Mouse (Mus musculus): ENCODE measurements around the gene Samm50.

The Samm50 gene

DNA sequence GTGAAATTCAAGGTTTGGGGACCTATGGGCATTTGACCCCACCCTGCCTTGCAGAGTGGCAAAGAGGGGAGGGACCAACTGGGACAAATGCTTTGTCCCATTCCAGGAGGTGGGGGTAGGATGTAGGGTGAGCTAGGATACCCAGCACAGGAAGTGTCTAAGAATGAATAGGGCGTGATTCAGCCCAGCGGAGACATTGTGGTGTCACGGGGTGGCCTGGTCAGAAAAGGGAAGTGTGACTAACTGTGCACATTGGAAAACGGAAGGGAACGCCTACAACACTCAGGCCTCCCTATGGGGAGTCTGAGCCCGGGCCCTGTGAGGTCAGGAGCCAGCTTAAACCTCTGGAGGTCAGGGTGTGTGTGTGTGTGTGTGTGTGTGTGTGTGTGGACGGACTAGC is 43.6 kb downstream of the Samm50 start:
- in situ Hi-C loops (cut with MboI, MseI), result no loop called here

DNA sequence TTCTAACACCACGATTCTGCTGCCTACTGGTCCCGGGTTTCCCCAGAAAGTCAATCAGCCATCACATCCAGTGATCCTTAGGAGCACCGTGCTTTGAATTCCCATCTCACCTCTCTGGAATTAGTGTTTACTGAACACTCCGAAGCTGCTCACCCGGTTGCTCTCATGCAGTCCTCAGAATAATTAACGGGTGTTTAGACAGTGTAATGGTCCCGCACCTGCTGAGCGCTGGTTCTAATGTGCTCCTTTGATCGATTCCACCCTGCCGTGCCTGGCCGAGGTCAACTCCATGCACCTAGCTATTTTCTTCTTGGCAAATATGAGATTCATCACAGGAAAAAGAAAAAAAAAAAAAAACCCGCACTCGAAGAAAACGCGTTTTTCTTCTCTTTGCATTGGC is 46.5 kb downstream of the Samm50 start:
- in situ Hi-C loops (cut with MboI, MseI), result no loop called here

DNA sequence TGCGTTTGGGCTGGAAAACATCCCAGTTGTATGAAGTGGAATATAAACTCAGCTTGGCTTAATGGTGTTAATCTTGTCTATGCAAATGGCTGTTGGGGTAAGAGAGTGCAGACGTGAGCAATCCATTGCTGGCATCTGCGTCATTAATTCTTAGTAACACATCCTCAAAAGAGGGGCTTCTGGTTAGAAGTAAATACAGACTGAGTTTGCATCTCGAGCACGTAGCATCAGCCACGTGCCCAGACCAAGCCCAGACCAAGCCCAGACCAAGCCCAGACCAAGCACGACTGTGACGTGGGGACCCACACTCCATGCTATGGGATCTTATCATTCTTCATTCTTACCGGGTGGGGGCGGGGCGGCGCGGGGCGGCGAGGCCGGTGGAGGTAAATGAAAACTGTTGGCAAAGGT is 47.0 kb downstream of the Samm50 start:
- in situ Hi-C loops (cut with MboI, MseI), result no loop called here

DNA sequence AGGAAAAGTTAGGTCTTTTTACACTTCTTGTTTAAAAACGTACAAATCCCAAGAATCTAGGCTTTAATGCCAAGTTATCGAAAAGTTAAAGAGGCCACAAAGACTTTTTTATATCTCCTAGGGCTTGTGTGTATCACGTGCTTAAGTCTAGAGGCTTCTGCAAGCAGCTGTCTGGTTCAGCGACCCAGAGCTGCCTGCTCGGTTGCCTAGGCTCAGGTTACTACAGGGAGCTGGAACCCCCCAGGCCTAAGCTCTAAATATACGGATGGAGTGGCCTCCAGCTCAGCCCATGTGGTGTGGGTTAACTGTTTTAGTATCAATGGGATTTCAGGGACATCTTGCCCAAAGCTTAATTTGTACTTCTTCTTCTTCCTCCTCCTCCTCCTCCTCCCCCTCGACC is 49.5 kb downstream of the Samm50 start:
- in situ Hi-C loops (cut with MboI, MseI), result no loop called here

DNA sequence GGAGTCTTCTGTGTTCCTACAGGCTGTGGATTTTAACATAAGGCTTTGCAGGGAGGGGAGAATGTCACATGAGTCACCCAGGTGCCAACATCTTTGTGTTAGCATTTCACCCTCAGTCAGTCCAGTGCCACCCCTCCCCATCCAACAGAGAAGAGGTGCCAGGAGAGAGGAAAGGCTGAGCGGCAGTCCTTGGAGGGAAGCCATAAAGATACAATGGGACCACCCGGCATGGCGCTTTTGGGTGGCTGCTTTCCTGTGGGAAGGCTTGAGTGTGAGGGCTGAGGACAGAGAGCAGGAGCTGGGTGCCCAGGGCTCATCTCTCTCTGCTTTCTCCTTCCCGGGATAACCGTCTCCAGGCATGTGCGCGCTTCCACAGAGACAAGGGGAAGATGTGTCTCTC is 53.1 kb downstream of the Samm50 start:
- in situ Hi-C loops (cut with MboI, MseI), result no loop called here

DNA sequence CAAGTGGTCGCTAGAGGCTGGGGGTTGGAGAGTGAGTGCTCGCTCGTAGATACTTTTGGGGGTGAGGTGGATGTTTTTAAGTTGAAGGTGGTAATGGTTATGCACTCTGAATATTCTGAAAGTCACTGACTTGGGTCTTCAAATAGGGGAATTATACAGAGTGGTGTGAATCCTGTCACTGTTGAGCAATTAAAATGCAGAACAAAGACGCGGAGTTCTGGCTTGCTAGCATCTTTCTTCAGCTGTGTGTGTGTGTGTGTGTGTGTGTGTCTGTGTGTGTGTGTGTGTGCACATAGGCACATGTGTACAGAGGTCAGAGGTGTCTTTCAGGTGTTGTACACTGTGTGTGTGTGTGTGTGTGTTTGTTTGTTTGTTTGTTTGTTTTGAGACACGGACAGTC is 54.2 kb downstream of the Samm50 start:
- in situ Hi-C loops (cut with MboI, MseI), result no loop called here

DNA sequence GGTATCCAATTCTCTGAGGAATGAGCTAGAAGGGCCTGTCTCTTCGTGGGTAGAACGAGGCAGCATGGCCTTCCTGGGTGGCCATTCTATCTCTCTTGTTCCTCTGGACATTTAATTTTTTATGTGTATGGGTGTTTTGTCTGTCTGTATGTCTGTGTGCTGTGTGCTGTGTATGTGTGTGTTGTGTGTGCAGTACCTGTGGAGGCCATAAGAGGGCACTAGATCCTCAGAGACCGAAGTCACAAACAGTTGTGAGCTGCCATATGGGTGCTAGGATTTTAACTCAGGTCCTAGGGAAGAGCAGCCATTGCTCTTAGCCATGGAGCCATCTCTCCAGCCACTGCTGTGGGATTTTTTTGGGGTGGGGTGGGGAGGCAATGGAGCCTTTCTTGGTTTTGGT is 55.3 kb downstream of the Samm50 start:
- in situ Hi-C loops (cut with MboI, MseI), result no loop called here

DNA sequence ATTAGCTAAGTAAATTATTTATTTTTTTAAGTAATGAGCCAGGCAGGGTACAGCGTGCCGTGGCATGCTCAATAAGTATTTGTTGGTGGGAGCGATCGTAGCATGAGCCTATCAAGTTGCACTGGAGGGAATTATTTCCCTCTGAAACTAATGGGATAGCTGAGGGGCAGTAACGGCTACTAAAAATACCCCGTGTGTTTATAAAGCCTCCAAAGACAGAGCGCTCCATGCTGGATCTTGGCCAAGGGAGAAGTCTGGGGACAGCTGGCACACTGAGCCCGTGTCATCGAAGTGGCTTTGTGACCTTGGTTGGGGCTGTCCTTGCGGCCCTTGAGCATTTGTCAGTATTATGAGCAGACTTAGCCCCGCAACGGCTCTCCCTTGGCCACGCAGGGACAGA is 59.2 kb downstream of the Samm50 start:
- in situ Hi-C loops (cut with MboI, MseI), result no loop called here

DNA sequence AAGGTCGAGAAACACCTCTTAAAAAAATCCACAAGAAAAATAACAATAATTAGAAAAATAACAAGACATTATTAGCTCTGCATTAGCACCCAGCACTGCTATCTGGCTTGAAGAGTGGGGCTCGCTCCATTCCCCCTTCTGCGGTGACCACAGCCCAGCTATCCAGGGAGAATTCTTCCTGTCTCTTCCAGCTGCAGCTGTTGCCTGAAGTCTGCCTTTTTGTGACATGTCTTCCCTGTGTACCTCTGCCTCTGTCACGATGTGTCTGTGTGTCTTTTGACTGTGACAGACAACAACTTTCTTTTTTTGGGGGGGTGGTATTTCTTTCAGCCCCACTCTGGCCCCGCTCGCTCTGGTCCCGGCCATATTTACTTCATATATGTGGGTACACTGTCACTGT is 60.6 kb downstream of the Samm50 start:
- in situ Hi-C loops (cut with MboI, MseI), result no loop called here

DNA sequence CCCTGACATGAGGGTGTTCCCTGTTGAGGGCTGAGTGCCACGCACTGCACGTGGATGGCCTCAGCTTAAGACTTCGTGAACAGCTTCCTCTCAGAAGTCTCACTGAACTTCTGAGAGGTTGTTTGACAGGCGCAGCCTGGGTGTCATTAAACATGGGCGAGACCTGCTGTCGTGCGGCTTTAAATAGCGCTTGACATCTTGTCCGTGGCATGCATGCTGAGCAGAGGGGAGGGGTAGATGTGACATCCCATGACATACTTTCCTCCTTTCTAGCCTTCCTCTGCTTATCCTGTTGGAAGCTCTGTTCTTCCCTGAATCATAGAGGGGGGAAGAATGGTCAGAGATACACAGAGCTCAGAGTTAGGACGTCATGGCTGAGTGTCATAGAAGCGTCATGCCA is 61.7 kb downstream of the Samm50 start:
- in situ Hi-C loops (cut with MboI, MseI), result no loop called here

DNA sequence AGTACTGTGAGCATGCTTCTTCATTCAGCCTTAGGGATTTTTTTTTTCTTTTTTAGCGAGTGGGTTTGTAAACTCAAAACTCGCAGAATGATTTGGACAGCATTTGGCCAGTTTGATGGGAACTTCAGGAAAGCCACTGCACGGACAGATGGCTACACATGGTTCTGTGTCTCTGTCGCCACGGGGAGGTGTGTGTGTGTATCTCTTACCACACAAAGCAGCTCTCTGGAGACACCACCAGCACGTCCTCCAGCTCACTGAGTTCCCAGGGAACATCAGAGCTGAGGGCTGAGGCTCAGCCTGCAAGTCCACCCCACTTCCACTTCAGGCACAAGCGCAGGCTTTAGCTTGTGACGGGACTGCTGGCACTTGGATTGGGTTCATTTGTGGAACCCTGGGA is 62.3 kb downstream of the Samm50 start:
- in situ Hi-C loops (cut with MboI, MseI), result no loop called here

DNA sequence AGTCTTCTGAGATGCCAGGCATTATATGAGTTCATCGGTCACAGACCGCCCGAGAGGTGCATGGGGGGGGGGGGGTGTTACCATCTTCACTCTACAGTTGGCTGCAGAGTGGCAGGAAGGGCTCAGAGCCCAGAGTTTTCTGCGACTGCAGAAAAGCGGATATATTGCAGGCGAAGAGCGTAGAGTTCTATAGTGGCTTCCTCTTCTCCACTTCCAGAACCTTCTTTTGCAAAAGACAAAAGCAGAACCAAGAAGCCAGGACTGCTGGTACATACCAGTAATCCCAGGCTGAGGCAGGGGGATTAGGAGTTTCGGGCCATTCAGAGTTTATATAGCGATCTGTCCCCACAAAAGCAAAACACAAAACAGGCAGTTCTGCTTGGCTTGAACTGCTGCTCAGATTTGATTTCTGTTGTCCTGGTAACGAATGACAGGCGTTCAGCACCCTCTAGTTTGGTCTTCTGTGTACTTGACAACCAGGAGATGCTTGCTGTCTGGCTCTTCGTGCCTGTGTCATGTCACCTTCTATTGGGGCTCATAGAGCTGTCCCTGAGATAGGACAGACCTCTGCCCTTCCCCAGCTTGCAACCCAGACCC is 64.3 kb downstream of the Samm50 start:
- in situ Hi-C loops (cut with MboI, MseI), result no loop called here

DNA sequence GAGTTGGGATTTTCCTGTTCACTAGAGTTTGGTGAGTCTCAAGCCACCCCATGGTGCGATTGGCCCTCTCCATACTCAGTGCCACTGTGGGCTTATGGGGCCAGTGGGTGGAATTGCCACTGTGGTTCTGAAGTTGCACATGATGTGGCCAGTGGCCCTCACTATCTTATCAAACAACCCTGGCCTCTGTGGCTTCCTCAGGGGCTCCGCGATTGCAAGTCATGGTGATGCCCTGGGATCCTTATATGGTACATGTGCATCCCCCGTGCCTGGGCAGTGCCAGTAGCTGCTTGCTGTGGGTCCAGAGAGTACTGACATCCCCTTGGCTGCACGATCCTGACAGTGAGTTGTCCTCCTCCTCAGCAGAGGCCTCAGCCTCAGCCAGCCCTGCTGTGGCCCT is 64.8 kb downstream of the Samm50 start:
- in situ Hi-C loops (cut with MboI, MseI), result no loop called here

DNA sequence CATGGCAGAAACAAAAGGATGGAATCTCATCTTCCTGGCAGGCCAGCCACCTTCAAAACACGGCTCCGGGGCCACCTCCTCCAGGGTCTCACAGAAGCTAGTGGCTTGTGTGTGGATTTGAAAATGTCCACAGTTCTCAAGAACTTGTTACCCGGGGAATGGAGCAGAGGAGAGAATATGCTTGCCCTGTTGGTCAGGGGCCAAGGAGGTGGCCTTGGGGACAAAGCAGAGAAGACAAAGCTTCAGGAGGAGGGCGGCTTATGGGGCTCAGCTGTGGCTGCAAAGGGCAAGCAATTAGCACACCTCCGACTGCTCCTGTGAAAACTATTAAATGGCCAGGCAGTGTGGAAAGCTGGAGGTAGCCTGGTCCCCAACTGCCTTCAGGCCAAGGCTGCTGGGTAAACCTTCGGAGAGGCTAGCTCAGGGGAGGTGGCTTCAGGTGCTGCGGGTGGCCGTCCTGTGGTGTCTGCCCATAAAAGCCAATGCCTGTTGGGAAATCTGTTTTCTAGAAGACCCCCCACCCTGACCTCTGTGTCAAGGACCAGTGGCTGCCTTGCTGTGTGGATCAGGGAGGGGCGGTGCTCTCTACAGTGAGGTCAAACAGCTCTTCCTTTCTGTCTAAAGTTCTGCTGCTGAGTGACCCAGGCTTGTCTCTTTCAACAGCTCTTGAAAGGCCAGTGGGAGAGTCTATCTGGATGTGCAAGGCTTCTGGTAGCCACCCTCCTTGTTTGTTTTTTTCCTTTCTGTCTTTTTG is 66.7 kb downstream of the Samm50 start:
- in situ Hi-C loops (cut with MboI, MseI), result no loop called here

DNA sequence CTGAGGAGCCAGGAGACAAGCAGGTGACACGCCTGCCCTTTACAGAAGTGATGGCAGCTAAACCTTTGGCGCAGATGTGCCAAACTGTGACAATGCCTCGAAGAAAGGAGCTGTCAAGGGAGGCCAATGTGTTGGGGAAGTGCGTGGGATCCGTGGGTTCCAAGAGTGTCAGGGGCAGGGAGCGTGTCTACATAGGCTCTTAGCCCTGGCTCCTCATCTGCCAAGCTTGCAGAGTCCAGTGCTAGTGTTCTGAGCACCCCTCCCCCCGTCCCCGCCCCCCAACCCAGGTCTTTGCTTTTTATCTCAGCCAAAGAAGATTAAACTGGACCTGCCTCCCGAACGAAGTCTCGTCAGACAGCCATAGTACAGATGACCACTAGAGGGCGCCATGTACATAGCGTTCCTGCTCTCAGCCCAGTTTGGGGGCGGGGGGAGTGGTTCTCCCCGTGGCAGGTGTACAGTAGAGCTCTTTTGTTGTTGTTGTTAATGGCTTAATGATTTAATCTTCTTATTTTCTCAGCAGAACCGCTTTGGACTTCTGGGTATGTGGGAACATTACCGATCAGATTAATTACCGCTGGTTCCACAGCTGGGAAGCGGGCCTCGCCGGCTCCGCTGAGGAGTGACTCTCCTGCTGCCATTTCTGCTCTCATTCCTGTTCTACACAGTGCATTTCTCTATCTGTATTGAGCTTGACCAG is 68.2 kb downstream of the Samm50 start:
- in situ Hi-C loops (cut with MboI, MseI), result loop anchor here (5.0 kb wide), 1 partner anchor 372 kb away; no protein-coding TSS in a partner anchor

DNA sequence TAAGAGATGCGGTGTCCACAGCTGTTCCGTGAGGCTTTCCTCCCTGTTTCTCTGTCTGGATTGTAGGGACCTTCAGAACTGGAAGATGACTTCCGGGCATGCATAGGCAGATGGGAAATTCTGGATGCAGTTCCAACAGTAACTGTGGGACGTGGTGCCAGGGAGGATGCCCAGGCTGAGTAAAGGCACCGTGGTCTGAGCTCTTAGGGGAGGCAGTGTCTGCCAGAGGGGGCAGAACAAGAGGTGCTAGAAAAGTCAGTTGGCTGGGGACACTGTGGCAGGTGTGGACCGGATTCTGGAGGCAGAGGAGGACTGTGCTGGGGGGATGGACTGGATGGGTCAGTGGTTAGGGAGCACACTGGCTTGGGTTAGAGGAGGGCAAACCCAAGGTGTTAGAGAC is 70.6 kb downstream of the Samm50 start:
- in situ Hi-C loops (cut with MboI, MseI), result loop anchor here (5.0 kb wide), 1 partner anchor 370 kb away; no protein-coding TSS in a partner anchor

DNA sequence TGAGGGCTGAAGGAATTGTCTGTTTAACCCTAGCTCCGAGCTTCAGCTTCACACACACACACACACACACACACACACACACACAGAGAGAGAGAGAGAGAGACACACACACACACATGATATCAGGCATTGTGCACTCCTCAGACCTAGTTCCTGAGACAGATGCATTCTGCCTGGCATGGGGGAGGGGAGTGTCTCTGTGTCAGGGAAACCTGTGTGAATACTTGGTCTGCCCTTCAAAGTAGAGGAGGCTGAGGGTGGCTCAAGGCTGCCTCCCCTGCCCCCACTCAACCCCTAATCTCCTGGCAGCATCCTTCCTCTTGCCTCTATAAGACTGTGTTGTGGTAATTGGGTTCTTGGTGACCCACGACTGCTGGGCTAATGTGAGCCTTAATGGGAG is 71.5 kb downstream of the Samm50 start:
- in situ Hi-C loops (cut with MboI, MseI), result loop anchor here (5.0 kb wide), 1 partner anchor 369 kb away; no protein-coding TSS in a partner anchor

DNA sequence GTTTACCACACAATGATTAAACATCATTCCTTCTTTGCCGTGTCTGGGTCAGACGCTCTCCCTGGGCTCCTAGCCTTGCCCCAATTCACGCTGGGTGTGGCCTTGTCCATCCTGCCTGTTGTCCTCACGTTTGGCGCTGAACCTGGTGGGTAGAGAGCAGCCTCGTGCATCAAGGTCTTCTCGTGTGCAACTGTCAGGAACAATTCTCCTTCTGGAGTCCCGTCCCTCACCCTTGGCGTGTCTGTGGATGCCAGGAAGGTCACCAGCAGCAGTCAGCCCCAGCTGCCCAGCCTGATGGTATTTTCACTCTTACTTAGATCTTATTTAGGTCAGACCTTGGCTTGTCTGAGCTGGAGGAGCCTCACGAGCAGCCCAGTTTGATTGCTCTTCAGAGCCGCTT is 73.1 kb downstream of the Samm50 start:
- in situ Hi-C loops (cut with MboI, MseI), result no loop called here

DNA sequence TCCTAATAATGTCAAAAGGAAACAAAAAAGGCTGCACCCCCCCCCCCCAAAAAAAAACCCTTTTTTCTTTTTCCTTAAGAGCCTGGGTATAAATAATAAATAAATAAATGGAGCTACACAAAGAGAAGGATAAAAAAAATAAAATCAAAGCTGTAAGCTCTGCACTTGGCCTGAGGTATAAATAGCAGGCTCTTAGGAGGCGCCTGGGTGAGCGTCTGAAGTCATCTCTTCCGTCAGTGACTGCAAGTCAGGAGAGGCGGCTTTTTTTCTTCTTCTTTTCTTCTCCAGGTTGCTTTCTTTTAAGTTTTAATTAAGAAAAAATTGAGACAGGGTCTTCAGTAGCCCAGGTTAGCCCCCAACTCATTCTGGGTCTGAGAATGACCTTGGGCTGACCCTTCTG is 74.2 kb downstream of the Samm50 start:
- in situ Hi-C loops (cut with MboI, MseI), result no loop called here
